Mouse (Mus musculus): Measurements from ENCODE around the gene Afap1l2.

DNA sequence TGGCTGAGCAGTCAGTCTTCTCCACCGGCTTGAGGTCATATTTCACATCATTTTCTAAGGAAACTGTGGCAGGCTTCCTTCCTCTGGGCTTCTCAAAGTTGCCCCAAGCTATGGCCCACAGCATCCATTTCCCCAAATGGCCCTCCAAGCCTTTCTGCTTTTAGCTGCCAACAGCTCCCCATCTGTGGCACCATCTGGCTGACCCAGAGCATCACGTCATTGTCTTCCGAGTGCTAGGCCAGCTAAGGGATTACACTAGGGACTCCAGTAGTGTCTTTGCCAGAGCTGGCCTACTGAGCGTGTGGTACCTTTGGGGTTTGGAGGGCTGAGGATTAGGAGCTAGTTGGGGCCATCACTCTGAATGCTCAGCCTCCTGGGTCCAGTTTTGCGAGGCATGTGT is 115.4 kb downstream of the Afap1l2 start:
- TF ChIP-seq EP300 (IDR thresholded peaks at IDR 0.05; ENCODE audit: low read length): no peak
- TF ChIP-seq RCOR1 (conservative IDR thresholded peaks at IDR 0.05; ENCODE audit: low read depth, low read length): no peak
- no peak for TF ChIP-seq CTCF (conservative IDR thresholded peaks at IDR 0.05 in 1 of 2, IDR thresholded peaks at IDR 0.05 in 1 of 2; ENCODE audit: low read depth in 2 of 2, low read length in 2 of 2)
